Mouse (Mus musculus): ENCODE data around the gene Zfp219. TPM values are rescaled to one million over a fixed set of nuclear protein-coding genes. Genes with fewer than 3 reads are reported as not detected.

Gene Zfp219
- polyA plus RNA-seq, 1 experiment from 2014 or later = 32.3 TPM

Other genes starting within 250 kb of the Zfp219 start
- gene Ang4, start 247.1 kb downstream of the Zfp219 start, polyA plus RNA-seq (2015; fragmentation: Nextera tagmentation; extraction: Ambion mirVana) = not detected in 2 replicates
- not detected in 2 replicates for gene AY358078, start 220.7 kb downstream of the Zfp219 start, polyA plus RNA-seq (2015; fragmentation: Nextera tagmentation; extraction: Ambion mirVana)
- gene Ear6, start 167.0 kb downstream of the Zfp219 start, polyA plus RNA-seq (2015; fragmentation: Nextera tagmentation; extraction: Ambion mirVana) = not detected in 2 replicates
- 69.9 and 78.4 TPM in 2 replicates for gene Mettl17, start 135.9 kb downstream of the Zfp219 start, polyA plus RNA-seq (2015; fragmentation: Nextera tagmentation; extraction: Ambion mirVana)
- 1.3 and 1.5 TPM in 2 replicates for gene Slc39a2, start 127.8 kb downstream of the Zfp219 start, polyA plus RNA-seq (2015; fragmentation: Nextera tagmentation; extraction: Ambion mirVana)
- gene Ndrg2, start 106.6 kb downstream of the Zfp219 start, polyA plus RNA-seq (2015; fragmentation: Nextera tagmentation; extraction: Ambion mirVana) = 151 and 159 TPM in 2 replicates
- not detected in 2 replicates for gene Tppp2, start 102.3 kb downstream of the Zfp219 start, polyA plus RNA-seq (2015; fragmentation: Nextera tagmentation; extraction: Ambion mirVana)
- not detected in 2 replicates for gene Rnase13, start 98.0 kb downstream of the Zfp219 start, polyA plus RNA-seq (2015; fragmentation: Nextera tagmentation; extraction: Ambion mirVana)
- 69.0 and 72.9 TPM in 2 replicates for gene Arhgef40, start 36.0 kb downstream of the Zfp219 start, polyA plus RNA-seq (2015; fragmentation: Nextera tagmentation; extraction: Ambion mirVana)
- gene Tmem253, start 5.1 kb downstream of the Zfp219 start, polyA plus RNA-seq (2015; fragmentation: Nextera tagmentation; extraction: Ambion mirVana) = not detected in 2 replicates
- gene Olfr221, start 21.7 kb upstream of the Zfp219 start, polyA plus RNA-seq (2015; fragmentation: Nextera tagmentation; extraction: Ambion mirVana) = not detected in 2 replicates
- gene Hnrnpc, start 83.3 kb upstream of the Zfp219 start, polyA plus RNA-seq (2015; fragmentation: Nextera tagmentation; extraction: Ambion mirVana) = 631 and 750 TPM in 2 replicates
- 45.3 and 52.9 TPM in 2 replicates for gene Rpgrip1, start 90.0 kb upstream of the Zfp219 start, polyA plus RNA-seq (2015; fragmentation: Nextera tagmentation; extraction: Ambion mirVana)
- gene Supt16, start 176.7 kb upstream of the Zfp219 start, polyA plus RNA-seq (2015; fragmentation: Nextera tagmentation; extraction: Ambion mirVana) = 43.6 and 53.9 TPM in 2 replicates
- gene Chd8, start 237.0 kb upstream of the Zfp219 start, polyA plus RNA-seq (2015; fragmentation: Nextera tagmentation; extraction: Ambion mirVana) = 35.8 and 47.6 TPM in 2 replicates

Data from neural tube, embryonic 13.5 days (tissue).